Mouse (Mus musculus) gastrocnemius, postnatal 36 days (tissue): ENCODE measurements around the gene Baat. TPM values are rescaled to one million over a fixed set of nuclear protein-coding genes. Genes with fewer than 3 reads are reported as not detected.
"Not testable (repeated sequence)": the region's sequence is repeated elsewhere in the genome, so short reads cannot be mapped to it uniquely, and the experiment has no call there.

Experiments used
- DNase-seq, 2 experiments: peaks; one replicate each; pipeline ENCODE4 v3.0.0; 2022
- intact Hi-C: fragments of 180-260 bp; cut with DNase I; formaldehyde crosslinking; loops from one replicate; pipeline ENCODE4 v1.15.1; 2025
- total RNA-seq, 2 experiments: library from RNA; stranded (reverse); gene quantifications; 2 replicates each; pipeline ENCODE4 v1.2.3; 2021

The Baat gene
- total RNA-seq, 2 experiments from 2014 or later: 0.28 TPM; not detected in 1

DNA sequence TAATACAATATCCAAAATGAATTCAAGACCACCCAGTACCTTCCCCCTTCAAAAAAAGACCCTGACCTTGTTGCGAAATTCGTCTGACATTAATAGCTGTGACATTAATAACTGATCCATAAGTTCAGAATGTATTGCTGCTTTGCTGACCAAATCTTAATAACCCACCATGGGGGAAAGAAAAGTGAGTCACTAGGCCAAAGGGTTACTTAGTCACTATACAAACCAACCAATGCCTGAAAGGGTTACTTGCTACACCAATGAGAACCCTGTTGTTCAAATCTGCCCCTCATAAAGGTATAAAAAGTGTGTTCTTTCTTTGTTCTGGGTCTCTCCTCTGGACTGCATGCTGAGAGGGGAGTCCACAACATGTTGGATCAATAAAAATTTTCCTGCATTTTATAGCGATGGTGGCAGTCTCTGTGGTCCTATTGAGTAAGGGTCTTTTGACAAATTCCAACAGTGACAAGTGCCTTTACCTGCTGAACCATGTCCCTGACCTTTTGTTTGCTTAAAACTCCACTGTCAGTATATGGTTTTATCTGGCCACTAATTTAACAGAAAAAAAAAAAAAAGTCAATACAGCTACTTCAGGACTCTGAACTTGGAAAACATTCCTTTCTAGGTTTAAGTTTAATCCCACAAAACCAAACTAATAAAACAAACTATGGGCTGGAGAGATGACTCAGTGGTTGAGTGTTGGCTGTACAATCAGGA lies 20.3 kb downstream of the Baat start:
- DNase-seq, intact Hi-C loops: not testable (repeated sequence)

DNA sequence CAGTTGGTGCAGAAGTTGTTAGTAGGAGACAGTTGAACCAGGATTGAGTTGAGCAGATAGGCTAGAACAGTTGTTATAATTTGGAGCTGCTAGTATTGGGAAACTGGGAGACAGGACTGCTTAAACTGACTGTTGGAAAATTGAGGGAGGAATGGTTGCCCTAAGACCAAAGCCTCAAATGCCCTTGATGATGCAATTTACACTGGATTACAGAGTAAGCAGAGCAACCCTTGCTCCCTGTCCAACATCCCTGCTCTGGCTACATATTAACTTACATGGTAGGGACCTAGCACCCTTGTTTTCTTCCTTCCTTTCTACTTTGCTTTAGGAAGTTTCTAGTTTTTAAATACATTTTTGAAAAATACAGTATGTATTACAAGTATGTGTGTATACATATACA lies 20.9 kb downstream of the Baat start:
- intact Hi-C loops: no loop called here
- no peak for DNase-seq

DNA sequence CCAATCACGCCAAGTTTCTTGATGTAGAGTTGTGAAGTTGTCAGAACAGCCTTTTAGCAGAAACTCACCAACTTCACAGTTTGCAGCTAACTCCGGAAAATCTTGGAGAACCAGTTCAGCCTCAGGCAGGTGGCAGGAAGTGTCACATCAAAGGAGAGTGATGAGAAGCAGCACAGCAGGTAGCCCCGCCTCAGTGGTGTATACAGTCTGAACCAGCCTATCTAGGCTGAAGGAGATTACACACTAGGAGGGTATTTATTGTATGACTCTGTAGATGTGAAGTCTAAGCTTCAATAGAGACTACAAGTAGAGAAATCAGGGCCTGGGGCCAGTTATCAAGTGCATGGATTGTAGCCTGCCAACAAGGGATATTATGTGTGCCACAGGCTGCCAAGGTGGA lies 25.5 kb downstream of the Baat start:
- DNase-seq: no peak
- intact Hi-C loops: no loop called here

DNA sequence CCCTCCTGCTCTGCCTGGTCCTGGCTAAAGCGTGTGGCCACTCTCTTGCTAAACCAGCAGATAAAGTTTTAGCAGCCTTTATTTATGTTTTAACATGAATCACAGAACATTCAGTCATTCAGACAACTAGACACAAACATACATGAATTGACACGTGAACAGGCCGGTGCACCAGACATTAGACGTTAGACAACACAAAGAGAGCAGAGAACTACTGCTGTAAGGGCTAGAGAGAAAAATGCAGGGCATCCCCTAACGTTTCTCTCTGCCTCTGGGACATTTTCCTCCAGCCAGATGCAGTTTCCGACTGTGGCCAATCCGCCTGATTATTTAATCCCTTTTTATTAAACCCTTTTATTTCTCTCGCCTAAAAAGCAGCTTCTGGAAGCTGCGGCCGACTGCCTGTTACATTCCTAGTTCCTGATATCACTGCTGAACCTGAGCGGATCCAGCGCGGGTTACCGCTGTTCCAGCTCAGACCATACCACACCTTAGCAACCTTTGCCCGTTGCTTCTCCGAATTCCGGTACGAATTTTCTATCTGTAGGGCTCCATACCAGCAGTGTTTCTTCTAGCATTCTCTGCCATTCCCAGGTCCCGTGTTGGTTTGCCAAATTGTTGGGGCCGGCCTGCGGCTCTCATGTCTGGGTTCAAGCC lies 26.1 kb downstream of the Baat start:
- no peak for DNase-seq
- intact Hi-C loops: no loop called here

DNA sequence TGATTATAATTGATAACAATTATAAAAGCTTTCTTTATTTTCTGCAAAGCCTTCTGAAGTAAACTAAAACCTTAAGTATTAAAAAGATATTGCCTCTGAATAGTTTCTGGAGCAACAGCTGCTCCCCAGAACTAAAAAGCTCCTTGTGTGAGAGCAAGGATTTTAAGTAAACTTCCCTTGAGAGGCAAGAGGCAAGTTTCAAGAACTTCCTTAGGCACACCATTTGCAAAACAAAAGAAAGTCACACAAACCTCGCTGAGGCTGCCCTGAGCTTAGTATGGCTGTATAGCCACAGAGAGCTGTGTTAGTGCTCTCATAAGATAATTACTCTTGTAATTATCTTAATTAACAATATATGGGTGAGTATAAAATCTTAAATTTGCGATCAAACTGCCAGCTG lies 27.3 kb downstream of the Baat start:
- DNase-seq, intact Hi-C loops: not testable (repeated sequence)

DNA sequence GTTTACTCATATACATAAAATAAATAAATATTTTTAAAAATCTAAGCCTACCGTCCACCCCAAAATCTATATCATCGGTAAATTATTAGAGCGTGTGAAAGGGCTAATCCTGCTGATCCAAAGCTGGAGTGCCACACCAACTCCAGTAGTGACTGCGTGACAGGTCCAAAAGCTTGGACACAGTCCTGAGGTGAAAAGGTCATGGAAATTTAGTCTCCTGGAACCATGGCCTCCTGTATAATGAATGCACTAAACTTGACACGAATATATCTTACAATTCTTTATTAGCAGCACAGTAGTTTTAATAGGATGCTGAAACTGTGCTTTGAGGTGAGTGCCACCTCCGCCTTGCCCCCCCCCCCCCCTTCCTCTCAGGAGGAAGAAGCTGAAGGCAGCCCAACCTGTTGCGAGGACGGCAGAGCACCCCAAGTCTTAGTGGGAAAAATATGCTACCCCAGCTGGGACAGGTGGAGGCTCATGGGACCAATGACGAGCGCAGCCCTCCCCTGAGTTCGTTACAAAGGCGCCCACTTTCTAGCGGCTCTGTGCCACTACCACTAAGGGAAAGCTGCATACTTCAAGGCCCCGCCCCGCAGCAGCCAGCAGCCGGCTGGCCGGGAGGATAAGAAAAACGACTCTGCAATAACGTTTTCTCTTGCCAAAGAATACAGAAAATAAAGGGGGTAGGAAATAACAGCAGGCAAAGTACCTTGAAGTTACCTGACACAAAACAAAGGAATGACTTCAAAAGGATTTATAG lies 28.1 kb downstream of the Baat start:
- DNase-seq: no peak
- intact Hi-C loops: no loop called here

DNA sequence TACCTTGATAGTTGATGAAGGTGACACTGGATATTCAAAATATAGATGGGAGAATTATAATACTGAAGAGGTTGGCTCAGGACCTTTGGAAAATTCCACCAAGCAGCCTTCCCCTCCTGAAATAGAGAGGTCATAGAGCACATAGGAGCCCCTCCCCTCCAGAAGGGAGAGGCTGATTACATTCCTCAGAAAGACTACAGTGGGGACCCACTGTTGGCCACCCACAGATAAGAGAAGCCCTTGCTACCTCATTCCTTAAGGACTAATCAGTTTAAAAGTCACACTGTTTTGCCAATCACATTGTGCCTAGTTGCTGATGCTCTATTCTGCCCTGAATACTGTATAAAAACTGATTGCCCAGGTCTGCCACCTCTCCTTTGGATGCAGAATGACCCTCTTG lies 31.8 kb downstream of the Baat start:
- no peak for DNase-seq
- intact Hi-C loops: no loop called here

DNA sequence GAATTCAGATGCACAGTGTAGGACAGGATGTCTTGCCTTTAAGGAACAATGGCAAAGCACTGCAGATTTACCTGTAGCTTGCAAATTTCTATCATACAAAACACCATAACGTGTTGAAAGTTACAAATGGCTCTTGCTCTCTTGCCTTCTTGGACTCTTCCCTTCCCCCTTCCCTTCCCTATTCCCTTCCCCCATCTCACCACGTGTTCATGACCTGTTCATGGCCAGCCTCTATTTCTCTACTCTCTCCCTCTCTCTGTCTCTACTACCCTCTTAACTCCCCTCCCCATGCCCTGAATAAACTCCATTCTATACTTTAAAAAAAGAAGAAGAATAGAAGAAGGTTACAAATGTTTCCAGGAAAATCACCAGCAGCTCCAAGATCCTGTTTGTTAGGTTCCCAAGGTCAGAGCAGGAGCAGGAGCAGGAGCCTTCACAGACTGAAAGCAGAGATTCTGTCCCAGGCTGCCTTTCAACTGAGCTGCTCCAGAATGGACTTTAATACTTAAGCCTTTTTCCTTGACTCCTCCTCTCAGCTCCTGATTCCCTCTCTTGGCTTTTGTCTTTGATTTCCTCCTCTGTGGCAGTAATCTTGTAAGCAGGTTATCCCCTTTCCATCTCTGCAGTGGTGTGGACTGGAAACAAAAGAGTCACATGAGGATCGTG lies 32.8 kb downstream of the Baat start, which contains the start of gene Acnat1:
TSS of gene Acnat1 (minus strand) at position 478 of the 666 bp plus-strand sequence.
- intact Hi-C loops: no loop called here
- no peak for DNase-seq

DNA sequence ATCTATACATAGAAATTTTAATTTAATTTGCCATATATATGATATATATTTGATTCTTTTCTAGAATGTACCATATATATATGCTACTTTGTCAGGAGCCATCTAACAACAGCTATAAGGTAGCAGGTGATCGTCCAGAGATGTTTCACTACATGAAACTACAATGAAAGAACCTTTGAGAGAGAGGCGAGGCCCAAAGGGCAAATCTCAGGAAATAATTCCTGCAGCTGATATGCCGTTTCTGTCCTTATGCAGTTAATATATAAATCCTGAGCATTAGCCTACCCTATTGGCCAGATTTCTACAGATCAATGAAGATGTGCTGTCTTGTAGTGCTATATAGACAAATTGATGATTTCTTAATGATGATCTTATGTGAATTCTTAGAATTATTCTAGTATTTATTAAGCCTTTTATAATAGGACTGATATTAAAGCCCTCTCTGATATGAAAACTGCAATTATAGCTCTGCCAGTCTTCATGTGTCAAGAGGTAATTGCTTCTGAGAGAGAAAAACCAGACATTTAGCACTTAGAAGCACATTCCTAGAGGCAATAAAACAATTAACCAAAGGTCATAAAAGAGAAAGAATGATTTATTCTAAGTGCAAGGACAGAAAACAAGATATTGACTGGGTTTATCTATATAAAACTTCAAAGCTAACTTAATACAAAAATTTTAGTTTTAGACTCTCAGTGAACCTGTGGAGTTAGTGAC lies 36.8 kb downstream of the Baat start:
- intact Hi-C loops: no loop called here
- no peak for DNase-seq

DNA sequence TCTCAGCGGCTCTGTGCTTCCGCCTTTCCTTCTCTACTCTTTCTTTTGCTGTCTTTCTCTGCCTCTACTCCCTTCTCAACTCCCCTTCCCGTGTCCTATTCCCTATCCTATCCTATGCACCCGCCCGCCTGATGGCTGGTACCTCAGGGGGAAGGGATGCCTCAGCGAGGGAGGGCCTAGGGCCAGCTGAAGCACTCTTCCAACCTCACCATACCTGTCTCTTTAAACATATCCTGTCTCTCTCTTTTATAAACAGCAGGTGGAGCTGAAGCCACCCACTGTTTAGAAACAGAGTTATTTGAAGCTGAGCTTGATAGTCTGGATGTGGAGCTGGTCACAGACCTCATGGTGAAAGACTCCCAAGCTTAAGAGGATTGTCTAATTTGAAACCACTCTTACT lies 39.0 kb downstream of the Baat start:
- DNase-seq: no peak
- intact Hi-C loops: no loop called here

DNA sequence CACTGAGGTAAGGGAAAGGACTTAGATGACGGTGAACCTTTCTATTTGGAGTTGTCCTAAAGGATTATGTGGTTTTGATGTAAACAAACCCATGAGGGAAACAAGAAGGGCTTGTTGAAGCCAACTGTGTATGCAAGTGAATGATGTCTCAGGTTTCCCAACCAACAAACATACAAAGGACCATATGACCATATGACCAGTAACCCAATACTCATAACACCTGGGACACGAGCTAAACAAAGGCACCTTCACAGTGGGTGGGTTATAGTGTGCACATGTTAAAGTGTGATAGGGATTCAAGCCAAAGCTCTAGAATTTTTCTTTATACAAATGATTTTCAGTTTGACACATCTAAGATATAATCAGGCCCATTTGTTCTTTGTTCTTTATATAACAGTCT lies 50.2 kb downstream of the Baat start:
- intact Hi-C loops: no loop called here

DNA sequence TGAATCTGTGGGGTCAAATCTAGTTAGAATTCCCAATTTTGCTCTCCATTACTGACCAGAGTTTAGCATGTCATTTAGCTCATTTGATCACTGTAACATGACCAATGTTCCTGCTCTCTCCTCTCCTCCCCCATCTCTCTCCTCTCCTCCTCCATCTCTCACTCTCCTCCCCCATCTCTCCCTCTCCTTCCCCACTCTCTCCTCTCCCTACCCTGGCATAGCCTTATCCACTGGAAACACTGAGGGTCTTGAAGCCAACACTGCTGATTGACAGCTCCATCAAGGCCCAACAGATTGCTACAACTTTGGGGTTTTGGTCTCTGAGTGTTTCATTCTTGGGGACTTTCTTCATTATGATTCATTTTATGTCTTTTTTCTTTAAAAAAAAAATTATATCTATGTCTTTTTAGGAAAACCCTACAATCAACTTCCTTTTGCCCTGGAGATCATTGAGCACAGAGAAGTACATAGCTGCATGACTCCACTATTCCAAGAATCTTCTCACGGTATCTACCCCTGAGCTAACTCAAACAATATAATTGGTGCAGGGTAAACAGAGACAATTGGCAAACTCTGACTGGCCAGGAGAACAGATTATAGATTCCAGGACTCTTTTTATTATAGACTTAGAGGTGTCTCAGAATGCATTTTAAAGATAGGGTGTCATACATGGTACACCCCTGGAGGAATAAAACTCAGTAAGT lies 54.4 kb downstream of the Baat start:
- DNase-seq: no peak
- intact Hi-C loops: no loop called here

More for the DNA sequence above, 50.2 kb downstream of the Baat start:
- no peak for DNase-seq

DNA sequence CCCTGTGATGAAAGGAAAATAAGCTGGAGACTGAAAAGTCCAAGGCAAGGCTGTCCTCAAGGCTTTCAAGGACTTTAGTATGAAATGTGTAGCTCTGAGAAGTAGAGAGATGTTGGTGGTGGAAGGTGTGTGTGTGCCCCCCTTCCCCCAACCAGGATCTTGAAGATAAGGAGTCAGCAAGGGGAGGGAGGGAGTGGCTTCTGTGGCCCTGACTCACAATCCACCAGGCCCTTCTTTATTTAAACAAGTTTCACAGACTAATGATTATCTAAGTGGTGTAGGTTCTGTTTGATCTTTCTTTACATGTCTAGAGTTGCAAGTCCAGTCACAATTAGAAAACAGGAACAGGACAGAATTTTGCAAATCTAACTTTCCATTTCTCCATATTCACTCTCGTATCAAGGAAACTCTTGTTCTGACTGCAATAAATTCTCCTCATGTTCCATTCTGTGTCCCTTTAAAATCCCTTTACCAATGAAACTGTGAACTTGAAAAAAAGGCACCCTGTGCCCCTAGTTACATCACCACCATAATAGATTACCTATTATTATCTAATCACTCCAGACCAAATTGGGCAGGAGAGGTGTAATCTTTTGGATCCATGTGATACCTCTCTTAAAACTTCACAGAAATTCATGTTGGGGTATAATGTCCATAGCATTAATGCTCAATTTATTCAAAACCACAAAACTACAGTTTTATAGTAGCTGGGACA lies 55.1 kb downstream of the Baat start:
- DNase-seq, intact Hi-C loops: not testable (repeated sequence)

Other genes starting within 250 kb of the Baat start
- gene Acnat2, start 98.4 kb downstream of the Baat start, total RNA-seq: not detected
- not detected for gene Acnat1, start 32.6 kb downstream of the Baat start, total RNA-seq
- gene Mrpl50, start 14.5 kb upstream of the Baat start, total RNA-seq: 10 to 100 TPM; 29.1 to 30.7 TPM
- gene Zfp189, start 14.6 kb upstream of the Baat start, total RNA-seq: 1 to 10 TPM; 2.8 to 3.1 TPM
- gene Aldob, start 43.0 kb upstream of the Baat start, total RNA-seq: under 1 TPM in 1 of 2 experiments, not detected in 1; 0.20 TPM
- 10 to 100 TPM; 29.6 to 30.5 TPM for gene Tmem246, start 91.3 kb upstream of the Baat start, total RNA-seq
- 10 to 100 TPM; 23.3 to 27.7 TPM for gene Rnf20, start 125.4 kb upstream of the Baat start, total RNA-seq
- gene Ppp3r2, start 175.5 kb upstream of the Baat start, total RNA-seq: not detected